Mouse (Mus musculus) erythroblast, embryonic 14.5 days (primary cell): ENCODE data around the gene Mpped2.

Source experiments
- GATA1 ChIP-seq: IDR thresholded peaks from 2 replicates; pipeline ENCODE4 v1.6.1; 2012; ENCODE audit warnings: low read length, inconsistent platforms, mixed read lengths
- TAL1 ChIP-seq: IDR thresholded peaks from 3 replicates; pipeline ENCODE4 v1.6.1; 2012; ENCODE audit warnings: low read length, inconsistent platforms, mixed read lengths

DNA sequence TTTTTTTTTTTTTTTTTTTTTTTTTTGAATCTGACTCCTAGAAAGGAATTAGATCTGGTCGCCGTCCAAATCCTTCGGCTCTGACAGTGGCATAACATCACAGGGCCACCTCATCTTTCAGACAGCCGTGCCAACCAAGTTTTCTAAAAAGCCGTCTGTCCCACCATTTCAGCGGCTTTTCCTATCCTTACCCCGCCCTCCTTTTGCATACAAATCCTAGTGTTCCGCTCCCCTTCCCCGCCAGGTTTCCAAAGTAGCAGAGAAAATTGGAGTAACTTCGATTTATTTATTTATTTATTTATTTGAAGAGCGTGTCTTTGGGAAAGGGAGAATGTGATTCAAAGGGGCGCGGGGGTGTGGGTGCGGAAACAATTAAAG, 675 bp upstream of the Mpped2 start:
- TF ChIP-seq GATA1 = no peak
- TF ChIP-seq TAL1 = no peak
